Mouse (Mus musculus): ENCODE data around the gene Micall1. TPM values are rescaled to one million over a fixed set of nuclear protein-coding genes. Genes with fewer than 3 reads are reported as not detected.
A peak's percentile ranks its signal among the peaks of the same experiment; 100 is the strongest.

The Micall1 gene
- total and polyA plus RNA-seq, 2 experiments from 2014 or later: 10.3 to 35.5 TPM

DNA sequence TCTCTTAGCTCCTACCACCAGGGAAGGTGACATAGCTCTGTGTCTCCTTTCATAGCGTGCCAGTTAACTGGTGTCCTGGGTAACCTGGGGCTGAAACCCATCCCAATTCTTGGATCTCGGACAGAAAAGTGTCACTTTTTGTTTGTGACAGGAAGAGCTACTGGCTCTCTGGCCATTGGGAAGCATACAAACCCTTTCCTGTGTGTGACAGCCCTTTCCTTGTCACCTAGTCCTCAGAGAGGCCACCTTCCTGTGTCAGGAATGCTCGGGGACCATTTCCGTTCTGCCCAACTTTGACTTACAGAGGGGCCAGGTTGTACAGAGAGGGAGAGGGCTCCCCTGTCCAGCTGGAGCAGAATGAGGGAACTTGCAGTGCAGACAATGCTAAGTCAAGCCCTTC lies 9.2 kb upstream of the Micall1 start:
- no peak overlapping the region for H3K4me2 ChIP-seq (ENCODE audit: low read depth, low read length, poor library complexity, severe bottlenecking)
- TF ChIP-seq CTCF (IDR thresholded peaks at IDR 0.05): no peak
- no peak overlapping the region for H3K4me3 ChIP-seq (ENCODE audit: low read depth, low read length)
- H3K27me3 ChIP-seq (ENCODE audit: insufficient read depth, low read length): no peaks in the 10 kb centered on the region
- WGBS: 71% methylated on average over 4 of the region's 4 CpGs
- ATAC-seq (ENCODE audit: low FRiP score) (no peak), DNase-seq (ENCODE audit: low spot score) (no peak)
- H3K9ac ChIP-seq (replicated peaks; ENCODE audit: low read length, poor library complexity, severe bottlenecking): no peak overlapping the region
- H3K4me1 ChIP-seq (ENCODE audit: insufficient read depth, low read length): no peaks in the 10 kb centered on the region
- H3K9me3 ChIP-seq (ENCODE audit: low read length): no peaks in the 10 kb centered on the region
- no peak overlapping the region for H3K27ac ChIP-seq (ENCODE audit: low read depth, low read length)
- peaks cover 10% of the 10 kb centered on the region for H3K36me3 ChIP-seq (ENCODE audit: insufficient read depth, low read length)

DNA sequence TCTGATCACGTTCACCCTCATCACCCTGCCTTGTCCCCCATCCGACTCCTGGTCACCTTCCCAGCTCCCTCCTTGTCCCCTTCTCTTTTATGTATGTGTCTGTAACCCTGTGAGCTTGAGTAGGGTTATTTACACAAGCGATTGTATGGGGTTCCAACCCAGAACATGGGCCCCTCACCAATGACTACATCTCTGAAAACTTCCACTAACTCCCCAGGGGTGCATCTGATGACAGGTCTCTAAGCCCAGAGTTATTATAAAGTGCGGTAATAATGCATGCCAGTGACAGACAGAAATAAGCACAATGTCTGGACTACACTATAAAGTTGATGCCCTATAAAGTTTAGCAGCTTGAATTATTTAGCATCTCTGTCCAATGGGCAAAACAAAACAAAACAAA lies 8.3 kb upstream of the Micall1 start:
- H3K4me2 ChIP-seq (ENCODE audit: low read depth, low read length, poor library complexity, severe bottlenecking): no peak overlapping the region
- no peaks in the 10 kb centered on the region for H3K27me3 ChIP-seq (ENCODE audit: insufficient read depth, low read length)
- H3K4me1 ChIP-seq (ENCODE audit: insufficient read depth, low read length): no peaks in the 10 kb centered on the region
- WGBS: 75% methylated on average over 4 of the region's 4 CpGs
- no peaks in the 10 kb centered on the region for H3K9me3 ChIP-seq (ENCODE audit: low read length)
- H3K4me3 ChIP-seq (ENCODE audit: low read depth, low read length): no peak overlapping the region
- DNase-seq (ENCODE audit: low spot score): no peak
- ATAC-seq (ENCODE audit: low FRiP score): no peak
- H3K36me3 ChIP-seq (ENCODE audit: insufficient read depth, low read length): peaks cover 8% of the 10 kb centered on the region
- no peak overlapping the region for H3K27ac ChIP-seq (ENCODE audit: low read depth, low read length)
- H3K9ac ChIP-seq (replicated peaks; ENCODE audit: low read length, poor library complexity, severe bottlenecking): no peak overlapping the region
- TF ChIP-seq CTCF (IDR thresholded peaks at IDR 0.05): no peak

DNA sequence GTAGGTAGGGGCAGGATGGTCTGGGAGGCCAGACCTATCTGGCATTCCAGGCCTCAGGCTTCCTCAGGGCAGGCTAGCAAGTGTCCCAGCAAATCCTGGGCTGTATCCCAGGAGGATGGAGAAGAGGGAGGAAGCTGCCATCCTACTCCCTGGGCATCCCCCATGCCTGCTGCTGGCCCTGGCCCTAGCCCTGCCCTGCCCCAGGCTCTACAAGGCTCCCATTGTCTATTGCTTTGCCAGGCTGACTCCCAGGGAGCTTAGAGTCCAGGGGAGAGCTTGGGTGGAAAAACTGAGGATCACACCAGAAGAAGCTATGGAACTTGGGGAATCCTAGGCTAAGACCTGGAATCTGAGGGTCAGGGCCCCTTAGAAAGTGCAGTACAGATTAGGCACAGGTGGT lies 7.2 kb upstream of the Micall1 start:
- H3K4me2 ChIP-seq (ENCODE audit: low read depth, low read length, poor library complexity, severe bottlenecking): no peak overlapping the region
- H3K27me3 ChIP-seq (ENCODE audit: insufficient read depth, low read length): 0 out of 2 replicates have a peak, but pooled peaks cover under 1% of the 10 kb centered on the region
- ATAC-seq (ENCODE audit: low FRiP score): no peak

DNA sequence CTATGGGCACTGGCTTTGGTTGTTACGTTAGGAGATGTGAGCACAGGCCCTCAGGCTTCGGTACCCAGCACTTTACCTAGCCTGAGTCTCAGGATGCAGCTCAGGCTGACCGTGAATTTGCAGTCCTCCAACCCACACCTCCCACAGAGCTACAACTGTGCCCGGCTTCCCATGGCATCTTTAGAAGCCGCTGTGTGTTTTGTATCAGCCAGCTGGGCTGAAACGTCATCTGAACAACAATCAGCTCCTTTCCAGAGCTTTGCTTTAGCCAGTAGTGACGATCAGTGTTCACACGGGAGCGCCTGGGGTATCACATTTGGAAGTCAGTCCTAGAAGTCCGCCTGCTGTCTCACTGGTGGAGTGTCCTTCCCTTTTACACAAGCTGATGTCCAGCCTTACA lies 5.4 kb upstream of the Micall1 start:
- H3K9ac ChIP-seq (replicated peaks; ENCODE audit: low read length, poor library complexity, severe bottlenecking): no peak overlapping the region
- H3K4me3 ChIP-seq (ENCODE audit: low read depth, low read length): no peak overlapping the region
- DNase-seq (ENCODE audit: low spot score) (no peak), ATAC-seq (ENCODE audit: low FRiP score) (no peak)
- H3K9me3 ChIP-seq (ENCODE audit: low read length): no peaks in the 10 kb centered on the region
- H3K4me2 ChIP-seq (ENCODE audit: low read depth, low read length, poor library complexity, severe bottlenecking): no peak overlapping the region
- H3K4me1 ChIP-seq (ENCODE audit: insufficient read depth, low read length): no peaks in the 10 kb centered on the region
- H3K27ac ChIP-seq (ENCODE audit: low read depth, low read length): no peak overlapping the region
- TF ChIP-seq CTCF (IDR thresholded peaks at IDR 0.05): no peak
- H3K36me3 ChIP-seq (ENCODE audit: insufficient read depth, low read length): no peaks in the 10 kb centered on the region
- H3K27me3 ChIP-seq (ENCODE audit: insufficient read depth, low read length): 0 out of 2 replicates have a peak, but pooled peaks cover 3% of the 10 kb centered on the region
- WGBS: 60% methylated on average over 10 of the region's 10 CpGs

More for the DNA sequence above, 7.2 kb upstream of the Micall1 start:
- 0 out of 2 replicates have a peak overlapping the region, but pooled peaks have one; percentile 33 for H3K9ac ChIP-seq (replicated peaks; ENCODE audit: low read length, poor library complexity, severe bottlenecking)
- H3K27ac ChIP-seq (ENCODE audit: low read depth, low read length): no peak overlapping the region
- no peak for TF ChIP-seq CTCF (IDR thresholded peaks at IDR 0.05)
- no peak for DNase-seq (ENCODE audit: low spot score)
- H3K9me3 ChIP-seq (ENCODE audit: low read length): no peaks in the 10 kb centered on the region
- no peaks in the 10 kb centered on the region for H3K4me1 ChIP-seq (ENCODE audit: insufficient read depth, low read length)
- no peaks in the 10 kb centered on the region for H3K36me3 ChIP-seq (ENCODE audit: insufficient read depth, low read length)
- no peak overlapping the region for H3K4me3 ChIP-seq (ENCODE audit: low read depth, low read length)

DNA sequence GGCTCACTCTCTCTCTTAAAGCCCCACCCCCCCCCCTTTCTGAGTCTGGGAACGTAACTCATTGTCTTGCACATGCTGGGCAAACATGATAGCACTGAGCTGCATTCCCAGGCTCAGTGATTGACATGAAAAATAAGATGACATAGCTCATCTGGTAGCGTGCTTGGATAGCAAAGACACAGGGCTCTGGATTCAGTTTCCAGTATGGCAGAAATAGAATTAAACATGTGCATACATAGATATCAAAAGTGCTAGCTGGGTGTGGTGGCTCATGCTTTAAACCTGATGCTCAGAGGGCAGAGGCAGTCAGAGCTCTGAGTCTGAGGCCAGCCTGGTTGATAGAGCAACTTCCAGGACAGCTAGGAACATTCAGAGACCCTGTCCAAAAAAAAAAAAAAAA lies 2.9 kb upstream of the Micall1 start:
- no peak overlapping the region for H3K4me2 ChIP-seq (ENCODE audit: low read depth, low read length, poor library complexity, severe bottlenecking)

DNA sequence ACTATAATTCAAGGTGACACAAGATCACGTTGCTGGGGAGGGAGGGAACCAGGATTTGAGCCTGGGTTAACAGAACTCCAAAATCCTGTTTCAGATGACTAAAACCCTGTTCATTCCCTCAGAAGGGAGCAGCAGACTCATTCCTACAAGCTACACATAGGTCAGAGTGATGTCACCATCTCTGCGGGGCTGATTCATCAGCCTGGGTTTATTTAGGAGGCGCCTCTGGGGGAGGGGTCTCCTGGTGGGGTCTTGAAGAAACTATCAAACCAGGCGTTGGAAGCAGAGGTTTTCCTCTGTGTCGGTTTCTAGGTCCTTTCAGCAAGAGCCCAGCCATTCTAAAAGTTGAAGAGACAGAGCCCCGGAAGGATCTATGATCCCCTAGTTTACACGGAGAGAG lies 732 bp upstream of the Micall1 start:
- Histone ChIP-seq H3K9ac (replicated peaks; ENCODE audit: low read length, poor library complexity, severe bottlenecking) (no peak overlapping the region), H3K27me3 (ENCODE audit: insufficient read depth, low read length) (0 out of 2 replicates have a peak, but pooled peaks cover 3% of the 10 kb centered on the region), H3K4me2 (ENCODE audit: low read depth, low read length, poor library complexity, severe bottlenecking) (peak overlapping the region; percentile 93), H3K4me3 (ENCODE audit: low read depth, low read length) (peak overlapping the region; percentile 87; the same call in 1 of the 2 replicates), H3K27ac (ENCODE audit: low read depth, low read length) (no peak overlapping the region; the same call in 1 of the 2 replicates), H3K36me3 (ENCODE audit: insufficient read depth, low read length) (0 out of 2 replicates have a peak, but pooled peaks cover 3% of the 10 kb centered on the region), H3K9me3 (ENCODE audit: low read length) (no peaks in the 10 kb centered on the region), H3K4me1 (ENCODE audit: insufficient read depth, low read length) (peaks cover 10% of the 10 kb centered on the region; the same call in 1 of the 2 replicates)
- DNase-seq (ENCODE audit: low spot score) (no peak), ATAC-seq (ENCODE audit: low FRiP score) (no peak)
- 24% methylated on average over 7 of the region's 7 CpGs for WGBS
- TF ChIP-seq CTCF (IDR thresholded peaks at IDR 0.05): no peak

More for the DNA sequence above, 2.9 kb upstream of the Micall1 start:
- H3K4me1 ChIP-seq (ENCODE audit: insufficient read depth, low read length): peaks cover 4% of the 10 kb centered on the region; the same call in 1 of the 2 replicates
- no peak overlapping the region for H3K27ac ChIP-seq (ENCODE audit: low read depth, low read length)
- no peak overlapping the region for H3K4me3 ChIP-seq (ENCODE audit: low read depth, low read length)
- no peaks in the 10 kb centered on the region for H3K36me3 ChIP-seq (ENCODE audit: insufficient read depth, low read length)
- WGBS: 53% methylated on average over 2 of the region's 2 CpGs
- H3K9ac ChIP-seq (replicated peaks; ENCODE audit: low read length, poor library complexity, severe bottlenecking): no peak overlapping the region
- TF ChIP-seq CTCF (IDR thresholded peaks at IDR 0.05): no peak
- H3K27me3 ChIP-seq (ENCODE audit: insufficient read depth, low read length): 0 out of 2 replicates have a peak, but pooled peaks cover 3% of the 10 kb centered on the region
- DNase-seq (ENCODE audit: low spot score): no peak
- ATAC-seq (ENCODE audit: low FRiP score): no peak
- no peaks in the 10 kb centered on the region for H3K9me3 ChIP-seq (ENCODE audit: low read length)

Data from midbrain, postnatal 0 days (tissue).